Mouse (Mus musculus) urinary bladder, postnatal 10 days (tissue): ENCODE measurements at regions not wholly inside any gene's neighbourhood (a gene's known extent, or its start where the extent isn't known, plus 50 kb on each side); places are given as distances from the start of the nearest gene placed in this dataset.
A peak's percentile ranks its signal among the peaks of the same experiment; 100 is the strongest.

Source experiments
- DNase-seq: peaks from one replicate; pipeline ENCODE4 v3.0.0; 2022; ENCODE audit warnings: low spot score

- no peak for DNase-seq
These were observed 70.6 kb upstream of the Hes1 start for GRCm38 (mm10) chr16:29993535-29993934.

- DNase-seq: no peak
These were observed 67.8 kb upstream of the Hes1 start for GRCm38 (mm10) chr16:29996139-29997069.

- no peak for DNase-seq
These were observed 64.0 kb upstream of the Hes1 start for GRCm38 (mm10) chr16:30000166-30000565.

GRCm38 (mm10) chr16:30005124-30005523 is 59.1 kb upstream of the Hes1 start:
- DNase-seq: no peak

GRCm38 (mm10) chr16:30006826-30007225 is 57.4 kb upstream of the Hes1 start:
- no peak for DNase-seq

GRCm38 (mm10) chr16:30008451-30009357 is 55.5 kb upstream of the Hes1 start:
- peak; percentile 58 for DNase-seq

GRCm38 (mm10) chr16:30009521-30010186 is 54.5 kb upstream of the Hes1 start:
- no peak for DNase-seq

- no peak for DNase-seq
These were observed 51.1 kb upstream of the Hes1 start for GRCm38 (mm10) chr16:30013123-30013522.

- no peak for DNase-seq
These were observed 50.2 kb upstream of the Hes1 start for GRCm38 (mm10) chr16:30013943-30014342.
